Mouse (Mus musculus) stomach, postnatal 0 days (tissue): ENCODE measurements around the gene Igfbpl1.

ENCODE experiments used
- CTCF ChIP-seq: IDR thresholded peaks from 2 replicates; pipeline ENCODE4 v1.5.1; 2016; ENCODE audit warnings: antibody characterized with exemption, low read depth, mild to moderate bottlenecking, moderate library complexity
- EP300 ChIP-seq: optimal IDR thresholded peaks from 2 replicates; pipeline ENCODE3; 2016; ENCODE audit warnings: antibody characterized with exemption

- TF ChIP-seq CTCF: no peak
- no peak for TF ChIP-seq EP300
Measured at GRCm38 (mm10) chr4:45824761-45825556, 1.8 kb downstream of the Igfbpl1 start.
